Mouse (Mus musculus) thymus, postnatal 10 days (tissue): Measurements from ENCODE around the gene Desi1.
A peak's percentile ranks its signal among the peaks of the same experiment; 100 is the strongest.
"Not testable (repeated sequence)": the region's sequence is repeated elsewhere in the genome, so short reads cannot be mapped to it uniquely, and the experiment has no call there.

Source experiments
- DNase-seq, 2 experiments: peaks; one replicate each; pipeline ENCODE4 v3.0.0; 2021; ENCODE audit warnings: low spot score in 2 of 2

Desi1 gene

GRCm38 (mm10) chr15:82019288-82019687, 14.4 kb downstream of the Desi1 start:
- DNase-seq, result no peak

GRCm38 (mm10) chr15:82017461-82017860, 16.2 kb downstream of the Desi1 start:
- no peak for DNase-seq

DNA sequence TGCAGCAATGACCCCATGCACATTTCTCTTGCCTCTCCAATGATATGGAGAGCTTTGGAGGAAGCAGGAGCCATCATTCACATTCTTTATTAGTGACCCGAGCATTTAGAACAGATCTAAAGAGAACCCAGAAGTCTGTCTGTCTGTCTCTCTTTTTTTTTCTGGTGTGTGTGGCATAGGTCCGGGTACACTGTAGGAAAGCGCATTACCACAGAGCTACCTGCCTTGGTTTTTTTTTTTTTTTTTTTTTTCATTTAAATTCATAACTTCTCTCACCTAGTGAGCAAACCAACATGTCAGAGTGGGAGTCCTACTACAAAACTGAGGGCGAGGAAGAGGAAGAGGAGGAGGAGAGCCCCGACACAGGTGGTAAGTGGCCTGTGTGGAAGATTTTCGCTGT, 16.8 kb downstream of the Desi1 start:
- DNase-seq, result no peak

DNA sequence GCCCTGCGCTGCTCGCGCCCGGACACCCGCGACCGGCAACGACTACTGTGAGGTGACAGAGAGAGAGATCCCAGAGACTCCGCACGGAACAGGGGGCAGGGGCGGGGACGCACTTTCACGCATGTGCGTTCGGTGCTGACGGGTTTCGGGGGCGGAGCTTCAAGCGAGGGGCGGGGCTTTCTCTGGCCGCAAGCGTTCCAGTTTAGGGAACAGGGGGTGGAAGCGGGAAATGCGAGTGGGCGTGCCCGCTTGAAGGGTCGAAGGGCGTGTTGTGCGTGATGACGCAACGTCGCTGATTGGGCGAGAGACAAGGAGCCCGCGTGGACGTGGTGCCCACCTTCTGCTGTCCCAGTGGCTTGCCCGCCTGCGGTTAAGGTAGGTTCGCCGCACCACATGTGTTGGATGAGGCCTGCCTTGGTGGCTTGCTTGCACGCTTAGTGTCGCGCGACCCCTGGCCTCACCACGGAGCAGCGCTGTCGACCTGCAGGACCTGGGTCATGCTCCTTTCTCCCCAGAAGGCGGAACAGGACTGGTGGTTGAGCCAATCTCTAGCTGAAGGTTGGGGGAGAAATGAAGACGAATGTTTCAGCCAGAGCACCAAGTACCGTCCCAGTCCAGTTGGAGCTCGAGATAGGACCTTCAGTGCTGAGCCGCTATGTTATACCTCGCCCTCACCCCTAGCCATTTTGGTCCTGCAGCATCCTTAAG, 17.4 kb downstream of the Desi1 start:
- peak; percentile 100 for DNase-seq

- DNase-seq, result no peak
These were observed 18.1 kb downstream of the Desi1 start for GRCm38 (mm10) chr15:82015392-82016100.

DNA sequence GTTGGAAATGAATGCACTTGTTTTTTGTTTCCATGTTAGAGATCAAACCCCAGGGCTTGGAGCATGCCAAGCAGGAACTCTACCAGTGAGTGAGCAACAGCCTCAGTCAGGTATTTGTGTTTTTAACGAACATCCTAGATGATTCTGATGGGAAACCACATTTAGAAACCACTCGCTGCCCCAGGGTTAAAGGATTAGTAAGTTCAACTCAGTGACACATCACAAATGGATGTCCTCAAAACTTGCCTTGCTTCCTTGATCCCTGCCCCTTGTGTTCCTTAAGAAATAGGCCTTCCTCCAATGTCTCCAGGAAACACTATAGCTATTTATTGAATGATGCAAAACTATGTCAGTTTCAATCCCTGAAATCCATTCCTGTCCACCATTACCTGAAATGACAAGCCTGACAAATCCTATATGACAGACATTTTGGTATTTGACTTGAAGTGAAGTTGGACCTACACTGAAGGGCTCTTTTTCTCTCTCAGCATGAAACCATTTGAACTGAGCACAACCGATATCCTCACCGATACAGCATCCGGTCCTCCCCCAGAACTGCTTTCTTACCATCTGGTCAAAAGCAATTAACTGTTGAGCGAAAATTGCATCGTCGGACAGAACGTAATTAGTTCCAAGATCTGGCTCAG, 18.8 kb downstream of the Desi1 start:
- no peak for DNase-seq

DNA sequence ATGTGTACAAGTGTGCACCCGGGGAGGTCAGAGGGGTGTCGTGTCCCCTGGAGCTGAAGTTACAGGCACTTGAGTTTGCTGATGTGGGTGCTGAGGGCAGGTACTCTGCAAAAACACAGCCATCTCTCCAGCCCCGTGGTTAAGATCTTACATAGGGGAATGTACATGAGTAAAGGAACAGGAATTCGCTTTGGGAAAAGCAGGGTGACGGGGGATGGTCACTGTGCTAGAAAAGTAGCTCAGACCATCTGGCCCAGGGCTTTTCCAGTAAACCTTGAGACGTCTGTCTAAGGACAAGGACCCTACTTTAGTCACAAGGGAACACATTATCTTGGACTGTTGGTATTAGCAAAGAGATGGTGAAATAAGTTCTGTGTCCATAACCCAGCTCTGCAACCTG, 21.7 kb downstream of the Desi1 start:
- DNase-seq, result no peak

DNA sequence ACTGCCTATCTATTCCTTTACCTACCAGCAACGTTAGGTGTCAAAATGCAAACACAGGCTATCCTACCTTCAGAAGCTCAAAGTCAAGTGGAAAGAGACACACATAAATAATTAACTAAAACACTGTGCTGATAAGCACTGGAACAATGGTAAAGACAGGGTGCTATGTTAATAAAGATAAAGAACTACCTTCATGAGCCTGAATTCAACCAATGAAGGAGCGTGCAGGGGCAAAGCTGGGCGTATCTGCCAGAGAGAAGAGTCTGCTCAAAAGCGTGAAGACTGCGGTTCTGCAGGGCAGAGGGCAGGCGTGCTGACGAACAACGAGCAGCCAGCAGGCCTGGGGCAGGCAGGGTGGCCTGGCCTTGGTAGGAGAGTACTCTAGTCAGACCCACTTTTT, 29.4 kb downstream of the Desi1 start:
- no peak for DNase-seq

- no peak for DNase-seq
These were observed 39.7 kb downstream of the Desi1 start for GRCm38 (mm10) chr15:81993992-81994391.

DNA sequence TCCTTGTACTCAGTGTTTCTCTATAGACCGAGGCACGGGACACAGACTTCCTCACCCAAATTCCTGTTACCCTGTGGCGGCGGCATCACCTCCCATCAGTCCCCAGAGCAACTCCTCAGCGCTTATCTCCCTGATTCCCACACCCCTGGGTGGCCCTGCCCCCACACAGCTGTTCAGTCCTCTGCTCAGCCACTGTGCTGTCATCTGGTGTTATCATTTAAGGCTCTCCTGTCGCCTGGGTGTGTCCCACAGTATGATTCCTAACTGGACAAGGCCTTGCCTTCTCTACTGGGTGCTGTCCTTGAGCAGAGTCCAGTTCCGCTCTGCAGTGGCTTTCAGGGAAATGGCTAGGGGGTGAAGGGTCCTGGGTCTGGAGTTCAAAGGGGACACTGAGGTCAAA, 43.1 kb downstream of the Desi1 start:
- no peak for DNase-seq

- DNase-seq, result peak; percentile 27 to 73
These were observed 44.1 kb downstream of the Desi1 start for GRCm38 (mm10) chr15:81989371-81990062.

DNA sequence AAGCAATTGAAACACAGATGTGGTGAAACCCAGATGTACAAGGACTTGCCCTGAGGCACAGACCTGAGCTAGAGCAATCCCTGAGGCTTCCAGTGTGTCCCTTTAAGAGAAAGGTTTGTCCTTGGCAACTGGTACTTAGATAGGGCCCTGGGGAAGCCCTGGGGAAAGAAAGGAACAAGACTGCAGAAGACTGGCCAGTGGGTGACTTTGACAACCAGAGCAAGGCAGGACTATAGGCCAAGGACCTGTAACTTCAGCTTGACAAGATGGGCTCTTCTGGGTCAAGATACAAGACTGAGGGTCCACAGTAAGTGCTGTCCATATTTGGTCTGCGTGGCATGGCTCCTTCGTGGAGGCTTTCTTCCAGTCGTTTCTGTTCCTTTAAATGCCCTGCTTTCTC, 46.0 kb downstream of the Desi1 start, which contains the start of gene Xrcc6:
Gene Xrcc6 (plus strand): TSS at position 190 of the 400 bp plus-strand sequence.
- no peak for DNase-seq

DNA sequence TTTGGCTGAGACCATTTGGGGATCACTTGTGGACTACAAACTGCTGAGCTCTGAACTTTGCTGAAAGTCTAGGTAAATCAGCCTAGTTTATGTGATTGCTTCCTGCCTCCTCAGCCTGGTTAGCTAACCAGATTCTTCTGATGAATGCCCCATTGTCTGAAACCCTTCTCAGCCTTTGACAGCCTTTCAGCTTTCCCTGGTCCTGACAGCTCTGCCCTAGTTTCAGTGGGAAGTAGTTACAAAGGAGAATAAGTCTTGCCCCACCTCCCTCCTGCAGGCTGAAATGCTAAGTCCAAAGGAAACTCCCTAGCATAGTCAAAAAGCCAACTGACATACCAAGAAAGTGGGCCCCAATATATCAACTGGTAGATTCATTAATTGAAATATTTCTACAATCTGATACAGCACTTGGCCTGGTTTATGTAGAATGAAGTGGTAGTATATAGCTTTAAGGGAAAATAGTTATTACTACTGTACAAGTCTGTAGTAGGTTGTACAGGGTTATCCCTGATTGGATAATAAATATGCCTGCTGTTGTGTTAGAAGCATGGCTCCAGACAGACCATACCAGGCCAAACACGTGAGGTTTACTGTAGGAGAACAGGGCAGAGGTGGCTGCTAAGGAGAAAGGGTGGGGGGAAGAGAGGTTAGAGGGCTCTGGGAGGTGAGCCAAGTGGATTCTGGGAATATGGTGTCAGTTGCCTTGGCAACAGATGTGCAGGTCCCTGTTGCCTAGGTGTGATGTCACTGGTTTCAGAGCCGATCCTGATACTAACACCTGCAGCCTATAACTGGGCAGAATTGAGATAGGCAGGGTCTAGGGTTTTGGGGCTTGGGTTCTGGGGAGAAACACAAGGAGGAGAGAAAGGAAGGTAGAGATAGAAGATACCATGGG, 48.1 kb downstream of the Desi1 start:
- DNase-seq, result no peak

GRCm38 (mm10) chr15:81982173-81982572, 51.5 kb downstream of the Desi1 start:
- no peak for DNase-seq

- no peak for DNase-seq
These were observed 53.3 kb downstream of the Desi1 start, which contains the start of gene 1700029P11Rik for GRCm38 (mm10) chr15:81980321-81980720. TSS of gene 1700029P11Rik (plus strand) at chr15:81980540.

DNA sequence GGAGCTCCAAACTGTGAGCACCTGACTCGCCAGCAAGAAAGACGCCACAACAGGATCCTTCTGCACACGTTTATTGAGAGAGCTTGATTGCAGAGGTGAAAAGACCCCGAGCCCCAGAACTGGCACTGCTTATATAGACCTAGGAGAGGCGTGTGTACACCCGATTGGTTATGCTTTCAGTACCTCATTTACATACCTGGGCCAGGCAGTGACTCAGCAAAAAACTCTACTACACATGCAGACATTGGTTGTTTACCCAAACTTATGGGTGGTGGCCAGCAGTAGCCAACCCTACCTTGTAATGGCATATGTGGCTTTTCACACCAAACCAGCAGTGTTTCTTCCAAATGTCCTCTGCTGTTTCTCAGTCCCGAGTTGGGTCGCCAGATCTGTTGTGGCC, 58.5 kb downstream of the Desi1 start:
- not testable (repeated sequence) for DNase-seq

- DNase-seq, result not testable (repeated sequence)
These were observed 63.2 kb downstream of the Desi1 start for GRCm38 (mm10) chr15:81970498-81970897.

DNA sequence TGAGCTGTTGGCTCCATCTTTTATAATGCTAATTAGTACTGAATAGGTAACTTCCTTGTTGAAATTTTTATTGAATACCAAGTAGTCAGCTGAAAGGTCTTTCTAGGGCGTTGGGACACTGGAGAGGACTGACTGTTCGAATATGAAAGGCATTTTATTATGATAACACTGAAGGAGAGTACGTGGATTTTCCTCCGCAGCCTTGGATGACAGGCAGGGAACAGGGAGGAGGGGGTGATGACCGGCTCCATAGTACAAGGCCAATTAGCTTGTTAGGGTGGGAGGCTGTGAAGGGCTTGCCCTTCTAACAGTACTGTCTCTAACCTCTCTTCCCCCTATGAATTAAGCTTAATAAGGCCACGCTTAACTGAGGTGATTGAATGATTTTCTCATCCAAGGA, 64.0 kb downstream of the Desi1 start:
- not testable (repeated sequence) for DNase-seq

GRCm38 (mm10) chr15:81969173-81969572, 64.5 kb downstream of the Desi1 start:
- no peak for DNase-seq

GRCm38 (mm10) chr15:81968447-81968846, 65.2 kb downstream of the Desi1 start:
- DNase-seq, result no peak

GRCm38 (mm10) chr15:81967821-81968220, 65.8 kb downstream of the Desi1 start:
- no peak for DNase-seq
